Mouse (Mus musculus): ENCODE measurements at regions not wholly inside any gene's neighbourhood (a gene's known extent, or its start where the extent isn't known, plus 50 kb on each side); places are given as distances from the start of the nearest gene placed in this dataset.

- DNase-seq: no peak
Observed at GRCm38 (mm10) chr11:24864637-24865036, 786.8 kb downstream of the Bcl11a start.

DNA sequence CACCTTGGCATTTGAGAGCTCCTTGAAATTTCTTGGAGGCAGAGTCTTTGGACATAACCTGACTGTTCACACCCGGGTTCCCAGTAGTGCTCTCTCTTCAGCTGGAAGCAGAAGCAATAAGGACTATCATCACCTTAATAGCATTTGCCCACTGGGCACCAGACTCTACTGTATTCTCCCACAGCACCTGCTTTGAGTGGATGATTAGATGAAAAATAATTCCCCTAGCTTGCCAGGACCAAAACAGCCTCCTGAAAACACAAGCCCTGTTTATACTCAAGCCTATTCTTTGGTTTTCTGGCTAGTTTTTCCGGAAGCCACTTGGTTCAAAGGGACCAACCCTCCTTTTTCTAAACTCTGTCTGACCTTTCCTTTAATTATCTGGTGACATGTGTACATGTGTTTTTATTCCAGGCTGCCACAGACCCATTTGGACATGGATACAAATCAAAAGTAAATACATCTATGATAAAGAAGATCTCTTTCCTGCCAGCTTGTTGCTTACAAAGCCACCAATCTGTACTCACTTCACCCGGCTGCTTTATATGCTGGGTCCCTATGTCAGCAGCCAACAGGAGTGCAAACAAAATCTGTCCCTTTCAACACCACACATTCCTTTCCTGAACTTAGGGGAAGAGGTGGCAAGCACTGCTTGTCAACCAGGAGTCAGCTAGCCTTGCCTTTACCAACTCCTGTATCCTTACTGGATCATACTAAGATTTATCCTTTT is 787.4 kb downstream of the Bcl11a start:
- no peak for DNase-seq
